Mouse (Mus musculus) limb, embryonic 14.5 days (tissue): ENCODE measurements around the gene Ier5l. TPM values are rescaled to one million over a fixed set of nuclear protein-coding genes. Genes with fewer than 3 reads are reported as not detected.
A peak's percentile ranks its signal among the peaks of the same experiment; 100 is the strongest.

Experiments
- ATAC-seq: fragments of 200-750 bp; cut with Nextera tagmentation; 2 replicates; pipeline ENCODE4 v1.8.0; 2017; ENCODE audit warnings: low read depth, moderate number of reproducible peaks, moderate TSS enrichment; ENCODE audit not compliant: low FRiP score
- DNase-seq: peaks from one replicate; pipeline ENCODE4 v3.0.0-alpha.2; 2015; ENCODE audit warnings: low spot score
- H3K27ac ChIP-seq: fragments of 300-500 bp; sonication (generic); replicated peaks from 2 replicates; pipeline ENCODE4 v1.5.1; 2014; ENCODE audit warnings: low read depth, mild to moderate bottlenecking, low read length, moderate library complexity, mixed read lengths
- H3K27me3 ChIP-seq: fragments of 300-500 bp; sonication (generic); 2 replicates; pipeline ENCODE4 v1.6.1; 2014; ENCODE audit warnings: low read length, mixed read lengths; ENCODE audit not compliant: control insufficient read depth, insufficient read depth
- H3K36me3 ChIP-seq: fragments of 300-500 bp; sonication (generic); 2 replicates; pipeline ENCODE4 v1.6.1; 2014; ENCODE audit warnings: mild to moderate bottlenecking, low read length, moderate library complexity, mixed read lengths; ENCODE audit not compliant: control insufficient read depth, insufficient read depth
- H3K4me1 ChIP-seq: fragments of 300-500 bp; sonication (generic); 2 replicates; pipeline ENCODE4 v1.6.1; 2014; ENCODE audit warnings: antibody characterized with exemption, low read length, mixed read lengths; ENCODE audit not compliant: control insufficient read depth, insufficient read depth
- H3K4me2 ChIP-seq: fragments of 300-500 bp; sonication (generic); replicated peaks from 2 replicates; pipeline ENCODE4 v1.6.1; 2014; ENCODE audit warnings: low read depth, mild to moderate bottlenecking, low read length, moderate library complexity; ENCODE audit not compliant: severe bottlenecking
- H3K4me3 ChIP-seq: fragments of 300-500 bp; sonication (generic); replicated peaks from 2 replicates; pipeline ENCODE4 v1.5.1; 2014; ENCODE audit warnings: low read length
- H3K9ac ChIP-seq: fragments of 300-500 bp; sonication (generic); 2 replicates; pipeline ENCODE4 v1.6.1; 2014; ENCODE audit warnings: mild to moderate bottlenecking, low read depth, low read length, moderate library complexity; ENCODE audit not compliant: severe bottlenecking
- H3K9me3 ChIP-seq: fragments of 300-500 bp; sonication (generic); 2 replicates; pipeline ENCODE4 v1.6.1; 2016; ENCODE audit warnings: low read length; ENCODE audit not compliant: control insufficient read depth
- POLR2A ChIP-seq: fragments of 200-500 bp; IDR thresholded peaks from 2 replicates; pipeline ENCODE4 v1.8.0; 2012; ENCODE audit warnings: inconsistent platforms, mild to moderate bottlenecking, moderate library complexity, borderline replicate concordance; ENCODE audit not compliant: insufficient read depth, insufficient read length; ENCODE audit errors: extremely low read depth
- WGBS: fragments of 180-500 bp; shearing (Covaris S2); extraction: QIAGEN DNeasy Blood & Tissue Kit; methylation state at CpG from one replicate; pipeline ENCODE4 v1.1.7; 2014; 5-methylcytosine and 5-hydroxymethylcytosine counted together
- polyA plus RNA-seq, 2 experiments: library from polyadenylated mRNA; depleted of rRNA in 1 of 2; stranded (reverse) in 1 of 2; unstranded in 1 of 2; fragments of >200 nt; fragmentation: Nextera tagmentation in 1 of 2; extraction: Ambion mirVana in 1 of 2; gene quantifications; 2 replicates each; pipeline versions ENCODE4 v1.2.1 to v1.2.3; 2012 to 2014

The Ier5l gene
- polyA plus RNA-seq (2012; rRNA removed), result 31.0 and 47.8 TPM in 2 replicates
- polyA plus RNA-seq (2014; fragmentation: Nextera tagmentation; extraction: Ambion mirVana), result 3.9 and 7.5 TPM in 2 replicates

- Histone ChIP-seq H3K4me2 (peak within 1 kb of the TSS; percentile 99), H3K9ac (peak within 1 kb of the TSS; percentile 88), H3K27me3 (no peaks in the 10 kb centered on the region), H3K36me3 (no peaks in the 10 kb centered on the region), H3K4me3 (peak within 1 kb of the TSS; percentile 96), H3K9me3 (no peaks in the 10 kb centered on the region), H3K27ac (peak within 1 kb of the TSS; percentile 94), H3K4me1 (peaks cover 17% of the 10 kb centered on the region)
- WGBS, result under 1% methylated on average over 28 of the region's 37 CpGs
- DNase-seq (peak; percentile 98), ATAC-seq (peak; percentile 89)
- TF ChIP-seq POLR2A, result peak; percentile 98; the same call in 1 of the 2 replicates
Observed at GRCm38 (mm10) chr2:30474039-30474438, at the start of gene Ier5l. Gene Ier5l (minus strand): TSS chr2:30474219.

GRCm38 (mm10) chr2:30523727-30524126 lies 49.7 kb upstream of the Ier5l start:
- Histone ChIP-seq H3K4me3 (no peak overlapping the region), H3K9me3 (no peaks in the 10 kb centered on the region), H3K27me3 (no peaks in the 10 kb centered on the region), H3K4me2 (no peak overlapping the region), H3K36me3 (no peaks in the 10 kb centered on the region), H3K27ac (no peak overlapping the region), H3K9ac (no peak overlapping the region), H3K4me1 (peaks cover 12% of the 10 kb centered on the region)
- TF ChIP-seq POLR2A, result no peak
- DNase-seq (no peak), ATAC-seq (no peak)
- 78% methylated on average over 8 of the region's 8 CpGs for WGBS

- H3K4me2 ChIP-seq, result no peak overlapping the region
- no peaks in the 10 kb centered on the region for H3K9me3 ChIP-seq
- no peaks in the 10 kb centered on the region for H3K36me3 ChIP-seq
- no peak for TF ChIP-seq POLR2A
- H3K4me1 ChIP-seq, result no peaks in the 10 kb centered on the region
- ATAC-seq (no peak), DNase-seq (no peak)
- WGBS, result 64% methylated on average over 16 of the region's 16 CpGs
- H3K4me3 ChIP-seq, result no peak overlapping the region
- H3K9ac ChIP-seq, result peak overlapping the region; percentile 21; the same call in 1 of the 2 replicates
- no peak overlapping the region for H3K27ac ChIP-seq
- no peaks in the 10 kb centered on the region for H3K27me3 ChIP-seq
Observed at GRCm38 (mm10) chr2:30510711-30511380, 36.8 kb upstream of the Ier5l start.

- Histone ChIP-seq H3K4me2 (no peak overlapping the region), H3K27me3 (no peaks in the 10 kb centered on the region), H3K27ac (no peak overlapping the region), H3K4me1 (no peaks in the 10 kb centered on the region; the same call in 1 of the 2 replicates), H3K9me3 (no peaks in the 10 kb centered on the region), H3K9ac (no peak overlapping the region), H3K36me3 (no peaks in the 10 kb centered on the region), H3K4me3 (no peak overlapping the region)
- TF ChIP-seq POLR2A, result no peak
- DNase-seq, result no peak
- no peak for ATAC-seq
- 67% methylated on average over 11 of the region's 11 CpGs for WGBS
Observed at GRCm38 (mm10) chr2:30507138-30507727, 33.2 kb upstream of the Ier5l start.

- no peak for TF ChIP-seq POLR2A
- H3K9me3 ChIP-seq, result no peaks in the 10 kb centered on the region
- 36% methylated on average over 23 of the region's 23 CpGs for WGBS
- no peak overlapping the region for H3K9ac ChIP-seq
- H3K4me3 ChIP-seq, result no peak overlapping the region
- H3K4me1 ChIP-seq, result no peaks in the 10 kb centered on the region; the same call in 1 of the 2 replicates
- peak; percentile 66; the same call in 1 of the 2 replicates for ATAC-seq
- H3K36me3 ChIP-seq, result no peaks in the 10 kb centered on the region
- H3K4me2 ChIP-seq, result no peak overlapping the region
- H3K27ac ChIP-seq, result no peak overlapping the region
- DNase-seq, result no peak
- no peaks in the 10 kb centered on the region for H3K27me3 ChIP-seq
Observed at GRCm38 (mm10) chr2:30503677-30504621, 29.9 kb upstream of the Ier5l start.
